Mouse (Mus musculus): ENCODE measurements around the gene Col6a6. TPM values are rescaled to one million over a fixed set of nuclear protein-coding genes. Genes with fewer than 3 reads are reported as not detected.
"Not testable (repeated sequence)": the region's sequence is repeated elsewhere in the genome, so short reads cannot be mapped to it uniquely, and the experiment has no call there.

Gene Col6a6
- total RNA-seq (2015; ENCODE audit: low replicate concordance) (not detected in 2 replicates), total RNA-seq (2017; ENCODE audit: low replicate concordance) (not detected in 2 replicates)

DNA sequence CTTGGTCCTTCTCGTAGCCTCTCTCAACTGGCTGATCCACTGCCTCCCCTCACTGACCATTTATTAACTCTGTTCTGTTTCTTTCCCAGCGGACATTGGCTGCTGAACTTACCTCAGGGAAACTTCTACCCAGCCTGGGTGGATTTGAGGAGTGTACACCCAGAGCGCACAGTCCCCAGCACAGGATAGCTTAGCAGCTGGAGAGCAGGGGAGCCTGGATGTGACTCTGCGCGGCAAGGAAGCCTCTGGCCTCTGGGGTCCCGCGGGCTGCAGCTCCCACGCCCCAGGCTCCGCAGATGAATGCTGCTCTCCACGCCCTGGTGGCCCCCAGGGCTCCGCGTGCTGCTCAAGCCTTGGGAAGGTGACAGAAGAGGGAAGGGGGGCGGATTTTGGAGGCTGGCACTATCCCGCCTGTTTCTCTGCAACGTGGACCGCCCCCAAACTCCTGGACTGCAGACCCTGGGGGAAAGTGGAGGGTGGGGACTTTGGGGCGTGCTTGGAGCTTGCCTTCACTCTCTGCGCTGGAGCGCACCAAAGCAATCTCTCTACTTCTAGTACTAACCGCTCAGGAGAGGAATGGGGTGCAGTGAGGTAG is at the start of gene Col6a6:
Gene Col6a6 (minus strand): TSS at position 370 of the 595 bp plus-strand sequence.
- no peak for ATAC-seq (replicated peaks; ENCODE audit: low FRiP score, poor library complexity, severe bottlenecking)

GRCm38 (mm10) chr9:105876124-105876523 is 48.2 kb upstream of the Col6a6 start:
- ATAC-seq (replicated peaks; ENCODE audit: low FRiP score, poor library complexity, severe bottlenecking), result no peak

GRCm38 (mm10) chr9:105871643-105872042 is 43.7 kb upstream of the Col6a6 start:
- no peak for ATAC-seq (replicated peaks; ENCODE audit: low FRiP score, poor library complexity, severe bottlenecking)

GRCm38 (mm10) chr9:105857773-105858172 is 29.8 kb upstream of the Col6a6 start:
- ATAC-seq (replicated peaks; ENCODE audit: low FRiP score, poor library complexity, severe bottlenecking), result no peak

- ATAC-seq (replicated peaks; ENCODE audit: low FRiP score, poor library complexity, severe bottlenecking), result no peak
These were observed 24.8 kb upstream of the Col6a6 start for GRCm38 (mm10) chr9:105852778-105853065.

DNA sequence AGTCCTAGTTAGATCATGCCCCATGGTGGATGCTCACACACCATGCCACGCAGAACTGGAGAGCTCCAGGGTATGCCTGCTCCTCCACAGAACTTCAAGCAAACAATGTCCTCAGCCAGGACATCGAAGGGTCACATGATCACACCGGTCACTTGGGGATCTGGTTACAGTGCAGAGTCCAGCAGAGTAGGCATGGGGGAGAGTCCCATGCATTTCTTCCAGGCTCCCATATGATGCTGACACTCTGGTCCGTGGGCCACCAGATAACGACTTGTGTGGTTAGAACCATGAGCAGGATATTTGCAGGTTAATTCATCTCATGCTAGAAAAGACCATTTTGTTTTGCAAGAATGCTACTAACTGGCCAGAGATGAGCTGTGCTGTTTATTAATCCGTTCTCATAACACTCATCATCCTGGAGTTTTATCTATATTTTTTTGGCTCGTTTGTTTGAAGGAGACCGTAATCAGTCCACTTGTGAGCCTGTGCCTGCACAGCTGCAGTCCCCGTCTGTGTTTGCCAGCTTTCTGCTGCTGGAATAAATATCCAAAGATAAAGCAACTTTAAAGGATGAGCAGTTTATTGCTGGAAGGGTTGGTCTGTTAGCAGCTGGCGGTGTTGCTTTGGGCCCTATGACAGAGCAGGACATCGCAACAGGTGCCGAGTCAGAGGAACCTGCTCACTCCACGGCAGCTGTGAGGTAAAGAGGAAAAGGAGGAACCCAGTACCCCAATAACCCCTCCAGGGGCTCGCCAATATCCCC is 24.2 kb upstream of the Col6a6 start:
- ATAC-seq (replicated peaks; ENCODE audit: low FRiP score, poor library complexity, severe bottlenecking), result no peak

DNA sequence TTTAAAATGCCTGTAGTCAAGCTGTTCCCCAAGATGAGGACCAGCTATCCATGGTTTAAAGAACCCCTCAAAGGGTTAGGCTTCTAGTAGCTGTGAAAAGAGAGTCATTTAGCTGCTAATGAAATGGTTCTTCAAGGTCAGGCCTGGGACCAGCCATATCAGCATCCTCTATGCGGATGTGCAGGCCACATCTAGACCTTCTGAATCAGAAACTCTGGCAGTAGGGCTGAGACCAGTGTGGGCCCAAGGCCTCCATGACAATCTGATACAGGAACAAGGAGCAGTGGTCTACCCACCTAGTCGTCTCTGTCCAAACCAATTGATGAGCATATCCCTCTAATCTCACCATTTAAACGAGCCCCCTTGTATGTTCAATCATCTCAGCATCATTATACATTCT is 23.1 kb upstream of the Col6a6 start:
- ATAC-seq (replicated peaks; ENCODE audit: low FRiP score, poor library complexity, severe bottlenecking), result no peak

- no peak for ATAC-seq (replicated peaks; ENCODE audit: low FRiP score, poor library complexity, severe bottlenecking)
These were observed 20.4 kb upstream of the Col6a6 start for GRCm38 (mm10) chr9:105848396-105848795.

DNA sequence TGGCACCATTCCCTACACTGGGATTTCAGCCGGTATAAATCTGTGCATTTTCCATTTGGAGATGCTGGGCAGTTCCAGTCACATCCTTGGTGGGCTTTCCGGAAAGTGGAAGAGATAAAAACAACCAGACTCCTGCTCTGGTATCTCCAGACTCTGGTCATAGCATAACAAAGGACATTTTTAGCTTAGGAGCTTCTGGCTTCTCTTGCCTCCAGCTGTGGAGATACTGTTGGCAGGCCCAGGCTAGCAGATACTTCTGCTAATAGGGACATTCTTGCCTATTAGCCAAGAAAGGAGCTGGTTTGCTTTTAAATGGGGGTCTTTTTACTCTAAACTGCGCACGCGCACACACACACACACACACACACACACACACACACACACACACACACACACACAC is 19.3 kb upstream of the Col6a6 start:
- ATAC-seq (replicated peaks; ENCODE audit: low FRiP score, poor library complexity, severe bottlenecking), result no peak

GRCm38 (mm10) chr9:105841386-105841785 is 13.4 kb upstream of the Col6a6 start:
- ATAC-seq (replicated peaks; ENCODE audit: low FRiP score, poor library complexity, severe bottlenecking), result not testable (repeated sequence)

DNA sequence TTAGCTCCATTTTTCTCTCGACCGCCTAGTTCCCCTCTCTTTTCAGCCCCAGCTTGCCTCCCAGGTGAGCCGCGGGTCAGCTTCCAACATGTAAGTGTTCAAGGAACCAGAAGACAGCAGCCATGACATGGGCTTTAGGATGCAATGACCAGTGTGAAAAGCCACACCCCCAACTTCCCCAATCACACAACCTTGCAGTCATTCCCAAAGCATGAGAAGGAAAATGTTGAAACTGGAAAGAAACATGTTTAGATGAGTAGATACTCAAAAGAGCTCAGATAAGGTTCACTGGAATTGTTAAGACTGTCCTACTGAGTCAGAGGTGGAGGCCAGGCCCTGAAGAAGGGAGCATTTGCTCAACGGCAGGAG is 11.2 kb upstream of the Col6a6 start:
- ATAC-seq (replicated peaks; ENCODE audit: low FRiP score, poor library complexity, severe bottlenecking), result no peak

- ATAC-seq (replicated peaks; ENCODE audit: low FRiP score, poor library complexity, severe bottlenecking), result no peak
These were observed 10.6 kb upstream of the Col6a6 start for GRCm38 (mm10) chr9:105838396-105839146.

- ATAC-seq (replicated peaks; ENCODE audit: low FRiP score, poor library complexity, severe bottlenecking), result no peak
These were observed 7.6 kb upstream of the Col6a6 start for GRCm38 (mm10) chr9:105835587-105835986.

GRCm38 (mm10) chr9:105834799-105835198 is 6.8 kb upstream of the Col6a6 start:
- no peak for ATAC-seq (replicated peaks; ENCODE audit: low FRiP score, poor library complexity, severe bottlenecking)

DNA sequence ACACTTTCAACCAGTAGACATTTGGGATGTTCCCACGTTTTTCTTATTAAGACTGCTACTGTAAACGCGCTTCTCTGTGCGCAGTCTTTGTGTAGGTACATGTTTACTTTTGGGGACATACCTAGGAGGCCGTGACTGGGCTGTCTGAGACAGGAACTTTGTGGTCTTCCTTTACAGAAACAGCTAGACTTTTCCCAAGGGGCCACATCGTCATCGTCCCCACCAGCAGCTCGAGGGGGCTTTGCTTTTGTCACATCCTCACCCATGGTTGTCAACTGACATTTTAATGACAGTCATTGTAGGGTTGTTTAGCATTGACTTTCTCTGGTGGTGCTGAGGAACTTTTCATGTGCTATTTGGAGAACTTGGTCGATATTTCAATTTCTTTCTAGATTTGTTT is 3.3 kb upstream of the Col6a6 start:
- ATAC-seq (replicated peaks; ENCODE audit: low FRiP score, poor library complexity, severe bottlenecking), result no peak

DNA sequence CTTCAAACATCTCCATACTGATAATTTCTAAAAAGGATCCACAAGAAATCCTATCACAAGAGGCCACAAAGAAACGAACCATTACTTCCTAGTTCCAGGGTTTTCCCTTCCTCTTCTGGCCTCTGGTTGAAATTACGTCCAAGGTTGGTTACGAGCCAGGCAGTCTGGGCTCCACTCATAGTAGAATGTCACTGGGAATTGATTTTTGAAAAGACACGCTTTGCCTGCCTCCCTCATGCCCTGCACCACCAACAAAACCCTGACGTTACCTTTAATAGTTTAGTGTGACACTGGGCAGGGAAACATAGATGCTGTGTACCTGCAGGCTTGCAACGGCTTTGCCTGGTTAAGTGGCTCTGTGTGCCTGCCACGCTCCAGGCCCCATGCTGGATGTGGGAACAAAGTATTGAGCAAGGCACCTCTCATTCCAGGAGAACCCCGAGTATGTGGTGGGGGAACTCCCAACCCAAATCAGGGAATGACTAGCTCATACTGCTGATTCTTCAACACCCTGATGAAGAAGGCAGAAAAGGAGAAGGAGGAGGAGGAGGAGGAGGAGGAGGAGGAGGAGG is 798 bp downstream of the Col6a6 start:
- no peak for ATAC-seq (replicated peaks; ENCODE audit: low FRiP score, poor library complexity, severe bottlenecking)

DNA sequence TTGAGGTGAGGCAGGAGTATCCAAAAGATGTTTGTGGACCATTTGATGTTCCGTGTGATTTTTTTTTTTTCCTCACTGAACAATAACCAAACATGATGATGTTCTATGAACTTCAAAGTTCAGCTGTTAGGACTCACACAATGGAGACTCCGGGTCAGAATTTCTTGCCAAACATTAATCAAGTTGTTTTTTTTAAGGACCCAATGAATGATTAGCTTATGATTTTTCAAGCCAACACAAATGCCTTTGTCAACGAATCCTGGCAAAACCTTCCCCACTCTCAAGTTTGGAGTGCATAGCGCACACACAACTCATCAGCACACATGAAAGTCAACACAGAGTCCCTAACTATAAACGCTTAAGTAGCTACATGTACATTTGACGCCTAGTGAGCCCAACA is 7.2 kb downstream of the Col6a6 start:
- ATAC-seq (replicated peaks; ENCODE audit: low FRiP score, poor library complexity, severe bottlenecking), result no peak

DNA sequence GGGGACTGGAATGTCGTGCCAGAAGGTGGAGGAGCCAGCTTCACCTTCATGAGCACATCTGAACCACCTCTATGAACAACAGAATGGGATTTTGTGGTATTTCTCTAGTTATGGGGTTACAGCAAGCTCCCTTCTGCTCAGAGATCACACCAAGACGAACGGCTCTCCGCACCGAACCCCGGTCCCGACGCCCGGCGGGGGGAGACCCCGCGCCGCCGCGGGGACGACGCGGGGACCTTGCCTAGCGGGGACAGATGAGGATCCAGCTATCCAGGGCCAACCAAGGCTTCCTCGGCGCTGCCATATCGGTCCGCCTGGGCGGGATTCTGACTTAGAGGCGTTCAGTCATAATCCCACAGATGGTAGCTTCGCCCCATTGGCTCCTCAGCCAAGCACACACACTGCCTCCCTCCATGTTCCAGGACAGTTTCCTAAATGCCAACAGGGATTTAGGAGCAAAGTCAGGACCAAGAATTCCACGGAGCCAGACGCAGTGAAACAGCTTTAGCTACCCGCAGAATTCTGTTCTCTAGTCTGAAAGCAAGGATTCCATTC is 8.7 kb downstream of the Col6a6 start:
- ATAC-seq (replicated peaks; ENCODE audit: low FRiP score, poor library complexity, severe bottlenecking), result peak; percentile 73

DNA sequence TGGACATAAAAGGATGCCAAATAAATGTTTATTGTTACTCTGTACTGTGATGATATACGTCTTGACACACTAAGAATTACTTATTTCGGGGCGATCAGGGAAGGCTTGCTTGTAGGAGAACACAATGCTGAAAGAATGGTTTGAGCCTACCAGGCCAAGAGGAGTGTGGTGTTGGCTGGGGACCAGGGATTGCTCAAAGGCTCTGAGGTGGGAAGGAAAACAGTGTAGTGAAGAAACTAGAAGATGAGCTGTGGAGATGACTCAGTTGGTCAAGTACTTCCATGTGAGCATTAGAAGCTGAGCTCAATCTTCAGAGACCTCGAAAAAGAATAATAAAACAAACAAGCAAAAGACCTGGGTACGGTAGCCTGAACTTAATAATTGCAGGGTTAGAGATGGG is 13.5 kb downstream of the Col6a6 start:
- ATAC-seq (replicated peaks; ENCODE audit: low FRiP score, poor library complexity, severe bottlenecking), result no peak

- ATAC-seq (replicated peaks; ENCODE audit: low FRiP score, poor library complexity, severe bottlenecking), result no peak
These were observed 16.5 kb downstream of the Col6a6 start for GRCm38 (mm10) chr9:105811458-105811857.
